Mouse (Mus musculus): Measurements from ENCODE around the gene Bpifb9b.
"Not testable (repeated sequence)": the region's sequence is repeated elsewhere in the genome, so short reads cannot be mapped to it uniquely, and the experiment has no call there.

The Bpifb9b gene
- long read RNA-seq, experiment 1: 0 reads
- long read RNA-seq, experiment 2: 0 reads

DNA sequence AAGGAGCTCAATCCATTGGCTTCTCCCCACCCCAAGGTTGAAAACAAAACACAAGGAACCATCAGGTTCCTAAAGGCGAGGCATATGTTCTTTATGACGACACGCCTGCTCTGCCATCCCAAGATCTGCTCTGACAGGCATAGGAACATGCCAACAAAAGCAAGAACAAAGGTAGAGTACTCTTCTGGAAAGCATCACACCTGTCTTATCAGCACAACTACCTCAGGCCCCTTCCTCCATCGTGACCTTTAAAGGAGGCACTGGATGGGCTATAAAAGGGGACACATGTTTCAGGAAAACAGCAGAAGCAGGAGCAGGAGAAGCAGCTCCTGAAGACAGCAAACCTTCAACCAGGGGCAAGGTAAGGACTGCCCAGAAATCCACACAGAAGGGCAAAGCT, at the start of gene Bpifb9b:
Gene Bpifb9b, plus strand, starts transcription at position 301 of the 400 bp plus-strand sequence.
- intact Hi-C loops (cut with DNase I): not testable (repeated sequence)

DNA sequence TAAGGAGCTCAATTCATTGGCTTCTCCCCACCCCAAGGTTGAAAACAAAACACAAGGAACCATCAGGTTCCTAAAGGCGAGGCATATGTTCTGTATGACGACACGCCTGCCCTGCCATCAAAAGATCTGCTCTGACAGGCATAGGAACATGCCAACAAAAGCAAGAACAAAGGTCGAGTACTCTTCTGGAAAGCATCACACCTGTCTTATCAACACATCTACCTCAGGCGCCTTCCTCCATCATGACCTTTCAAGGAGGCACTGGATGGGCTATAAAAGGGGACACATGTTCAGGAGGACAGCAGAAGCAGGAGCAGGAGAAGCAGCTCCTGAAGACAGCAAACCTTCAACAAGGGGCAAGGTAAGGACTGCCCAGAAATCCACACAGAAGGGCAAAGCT, 49.5 kb upstream of the Bpifb9b start, which contains the start of gene Bpifb9a:
Gene Bpifb9a, plus strand, starts transcription at position 301 of the 400 bp plus-strand sequence.
- intact Hi-C loops (cut with DNase I): not testable (repeated sequence)

DNA sequence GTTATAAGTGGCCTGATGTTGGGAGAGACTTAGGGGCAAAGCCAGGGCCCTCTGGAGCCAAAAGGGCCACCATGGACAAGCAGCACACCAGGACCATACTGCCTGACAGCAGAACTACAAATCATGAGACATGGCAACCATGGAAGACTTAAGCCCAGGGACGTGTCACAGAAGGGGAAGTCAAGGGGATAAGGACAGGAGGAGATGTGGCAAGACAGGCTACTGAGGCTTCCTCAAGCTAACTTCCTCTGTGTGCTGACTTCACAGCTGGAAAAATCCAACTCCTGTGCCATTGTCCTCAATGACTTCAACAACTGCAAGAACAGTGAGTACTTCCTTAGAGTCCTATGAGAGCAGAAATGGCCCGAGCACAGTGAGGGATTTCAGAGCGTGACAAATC, 42.6 kb upstream of the Bpifb9b start:
- intact Hi-C loops (cut with DNase I): not testable (repeated sequence)

DNA sequence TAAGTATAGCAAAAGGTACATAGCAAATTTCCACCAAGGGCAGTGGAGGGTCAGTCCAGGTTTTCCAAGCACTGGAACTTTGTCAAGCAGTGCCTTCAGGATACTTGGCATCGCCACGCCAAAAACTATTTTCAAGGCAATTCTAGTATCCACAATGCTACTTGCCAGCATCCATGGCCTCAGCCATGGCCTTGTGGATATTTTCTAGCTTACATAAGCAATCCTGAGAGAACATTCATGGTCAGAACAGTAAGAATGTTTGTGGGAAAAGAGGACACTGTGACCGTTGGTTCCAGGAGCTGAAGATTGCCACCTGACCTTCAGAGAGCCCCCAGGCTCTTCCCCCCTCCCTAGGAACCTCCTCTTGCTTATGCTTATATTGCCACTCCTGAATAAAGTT, 15.2 kb upstream of the Bpifb9b start:
- intact Hi-C loops (cut with DNase I): loop anchor here (2.0 kb wide), 1 partner anchor 77 kb away; no protein-coding TSS in a partner anchor

DNA sequence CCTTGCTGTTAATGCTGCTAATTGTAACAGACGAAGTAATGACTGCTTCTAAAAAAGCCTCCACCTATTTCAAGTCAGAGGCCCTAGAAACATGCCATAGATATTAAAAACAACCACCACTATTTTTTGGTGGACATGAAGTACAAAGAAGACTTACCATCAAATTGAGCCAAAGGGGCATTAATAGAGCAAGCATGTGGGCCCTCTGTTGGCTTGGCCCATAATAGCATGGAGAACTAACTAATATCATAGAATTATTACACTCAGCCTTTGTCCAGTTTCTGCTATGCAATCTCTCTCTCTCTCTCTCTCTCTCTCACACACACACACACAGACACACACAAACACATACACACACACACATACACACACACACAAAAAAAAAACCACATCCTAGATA, 14.2 kb upstream of the Bpifb9b start:
- intact Hi-C loops (cut with DNase I): loop anchor here (2.0 kb wide), 1 partner anchor 78 kb away; no protein-coding TSS in a partner anchor

DNA sequence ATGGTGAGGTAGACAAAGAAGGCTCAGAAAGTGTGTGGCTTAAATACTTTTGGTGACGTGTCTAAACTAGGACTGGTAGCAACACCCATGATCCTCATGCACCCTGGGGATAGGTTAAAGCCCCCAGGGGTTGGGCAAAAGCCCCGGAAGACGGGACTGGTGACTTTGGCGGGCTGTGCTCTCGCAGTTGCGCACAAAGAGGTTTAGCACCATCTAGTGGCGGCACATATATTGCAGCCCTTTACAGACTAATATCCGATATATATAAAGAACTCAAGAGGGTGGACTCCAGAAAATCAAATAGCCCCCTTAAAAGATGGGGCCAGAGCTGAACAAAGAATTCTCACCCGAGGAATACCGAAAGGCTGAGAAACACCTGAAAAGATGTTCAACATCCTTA, 12.3 kb upstream of the Bpifb9b start:
- intact Hi-C loops (cut with DNase I): not testable (repeated sequence)

DNA sequence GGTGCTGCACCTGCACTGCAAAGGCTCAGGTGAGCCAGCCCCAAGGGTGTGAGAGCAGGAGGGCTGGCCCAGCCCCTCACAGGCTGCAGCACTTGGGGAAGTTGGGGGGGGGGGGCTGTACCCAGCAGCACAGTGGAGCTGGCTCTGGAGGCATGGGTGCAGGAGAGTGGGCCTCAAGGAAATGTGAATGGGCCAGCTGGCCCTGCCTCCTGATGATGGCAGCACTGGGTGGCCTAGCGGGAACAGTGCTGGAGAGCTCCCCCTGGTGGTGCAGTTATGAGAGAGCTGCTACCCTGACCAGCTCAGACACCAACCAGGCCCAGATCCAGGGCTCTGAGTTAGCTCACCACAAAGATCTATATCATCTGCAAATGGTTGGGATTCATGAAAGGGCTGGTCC, 6.5 kb upstream of the Bpifb9b start:
- intact Hi-C loops (cut with DNase I): no loop called here

DNA sequence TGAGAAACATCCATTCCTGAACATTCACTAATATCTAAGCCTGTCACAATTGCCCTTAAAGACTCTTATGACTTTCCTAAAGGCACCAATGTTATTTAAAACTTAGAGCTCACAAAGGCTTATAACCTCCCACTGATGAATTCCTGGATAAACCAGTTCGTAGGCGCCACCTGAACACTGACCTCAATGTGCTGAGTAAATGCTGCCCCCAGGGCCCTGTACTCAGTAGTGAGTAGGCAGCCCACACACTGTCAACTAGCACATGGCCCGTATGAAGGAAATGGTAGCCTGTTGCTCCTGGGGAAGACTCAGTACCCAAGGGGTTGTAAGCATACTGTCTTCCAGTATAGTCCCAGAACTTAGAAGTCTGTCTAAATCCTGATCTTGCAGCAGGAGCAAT, 5.3 kb upstream of the Bpifb9b start:
- intact Hi-C loops (cut with DNase I): no loop called here

DNA sequence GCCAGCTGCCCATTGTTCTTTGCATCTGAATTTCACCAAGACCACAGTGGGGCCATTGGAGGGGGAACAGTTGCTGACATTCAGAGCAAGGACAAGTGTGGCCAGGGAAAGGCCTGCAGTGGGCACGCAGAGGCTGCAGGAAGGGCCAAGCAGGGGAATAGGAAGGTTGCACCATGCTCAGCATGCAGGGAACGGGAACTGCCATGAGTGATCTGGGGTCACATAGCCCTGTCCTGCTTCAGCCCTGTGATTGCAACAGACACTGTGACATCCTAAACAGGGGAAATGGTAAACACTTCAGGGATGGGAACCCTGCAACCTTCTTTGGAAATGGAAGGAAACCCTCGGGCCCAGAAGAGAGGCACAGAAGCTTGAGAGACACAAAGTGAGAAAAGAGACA, 2.4 kb upstream of the Bpifb9b start:
- intact Hi-C loops (cut with DNase I): not testable (repeated sequence)

DNA sequence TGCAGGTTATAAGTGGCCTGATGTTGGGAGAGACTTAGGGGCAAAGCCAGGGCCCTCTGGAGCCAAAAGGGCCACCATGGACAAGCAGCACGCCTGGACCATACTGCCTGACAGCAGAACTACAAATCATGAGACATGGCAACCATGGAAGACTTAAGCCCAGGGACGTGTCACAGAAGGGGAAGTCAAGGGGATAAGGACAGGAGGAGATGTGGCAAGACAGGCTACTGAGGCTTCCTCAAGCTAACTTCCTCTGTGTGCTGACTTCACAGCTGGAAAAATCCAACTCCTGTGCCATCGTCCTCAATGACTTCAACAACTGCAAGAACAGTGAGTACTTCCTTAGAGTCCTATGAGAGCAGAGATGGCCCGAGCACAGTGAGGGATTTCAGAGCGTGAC, 6.7 kb downstream of the Bpifb9b start:
- intact Hi-C loops (cut with DNase I): not testable (repeated sequence)

DNA sequence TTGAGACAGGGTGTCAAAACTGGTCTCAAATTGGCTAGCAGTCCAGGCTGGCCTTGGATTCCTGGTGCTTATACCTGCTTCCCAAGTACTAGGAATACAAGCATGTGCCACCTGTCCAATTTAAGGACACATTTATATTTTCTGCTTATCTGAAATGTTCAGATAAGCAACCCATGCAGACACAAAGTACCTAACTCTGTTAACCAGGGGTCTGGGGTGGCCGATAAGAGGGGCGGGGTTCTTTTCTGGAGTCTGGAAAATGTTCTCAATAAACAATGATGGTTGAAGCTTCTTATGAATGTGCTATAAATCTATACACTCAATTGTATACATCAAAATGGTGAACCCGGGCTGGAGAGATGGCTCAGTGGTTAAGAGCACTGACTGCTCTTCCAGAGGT, 19.8 kb downstream of the Bpifb9b start:
- intact Hi-C loops (cut with DNase I): no loop called here

DNA sequence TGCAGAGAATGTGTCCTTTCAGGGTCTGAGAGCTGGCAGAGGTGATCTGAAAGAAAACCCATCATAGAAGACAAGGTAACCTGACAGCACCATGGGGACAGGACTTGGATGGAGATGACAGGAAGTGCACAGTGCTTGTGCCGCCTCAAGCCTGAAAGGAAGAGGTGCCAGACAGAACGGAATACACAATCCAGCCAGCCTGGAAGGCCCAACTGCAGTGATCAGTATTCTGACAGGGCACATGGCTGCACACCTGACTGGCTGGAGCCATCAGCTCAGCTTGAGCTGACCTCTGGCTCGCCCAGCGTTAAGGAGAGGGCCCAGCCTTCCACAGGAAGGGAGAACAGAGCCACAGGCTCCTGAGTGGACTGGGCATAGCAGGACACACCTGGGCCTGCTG, 28.5 kb downstream of the Bpifb9b start:
- intact Hi-C loops (cut with DNase I): no loop called here

DNA sequence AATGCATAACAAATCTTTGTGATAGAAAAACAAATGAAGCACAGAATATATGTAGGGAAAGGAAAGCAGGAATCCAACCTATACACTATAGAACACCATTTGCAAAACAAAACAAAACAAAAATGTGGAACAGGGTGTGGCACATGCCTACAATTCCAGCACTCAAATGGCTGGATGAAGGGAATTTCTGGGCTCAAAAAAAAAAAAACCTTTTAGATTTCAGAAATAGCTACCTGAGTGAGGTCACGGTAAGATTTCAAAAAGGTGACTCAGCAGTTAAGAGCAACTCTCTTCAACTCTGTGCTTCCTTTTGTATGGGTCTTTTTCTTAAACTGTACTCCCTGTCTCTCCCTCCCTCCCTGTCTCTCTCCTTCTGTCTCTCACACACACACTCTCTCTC, 31.1 kb downstream of the Bpifb9b start:
- intact Hi-C loops (cut with DNase I): no loop called here

DNA sequence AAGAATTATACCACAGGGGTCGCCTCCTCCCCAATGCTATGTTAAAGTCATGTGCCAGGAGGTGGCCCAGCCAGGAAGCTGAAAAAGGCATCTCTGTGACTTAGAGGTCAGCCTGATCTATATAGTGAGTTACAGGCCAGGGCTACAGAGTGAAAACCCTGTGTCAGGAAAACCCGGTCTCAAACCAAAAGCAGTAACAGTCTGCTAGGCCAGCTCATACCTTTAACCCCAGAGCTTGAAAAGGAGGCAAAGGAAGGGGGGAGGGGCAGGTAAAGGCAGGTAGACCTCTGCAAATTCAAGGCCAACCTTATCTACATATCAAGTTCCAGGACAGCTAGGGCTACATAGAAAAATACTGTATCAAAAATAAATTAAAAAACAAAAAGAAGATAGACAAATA, 32.3 kb downstream of the Bpifb9b start:
- intact Hi-C loops (cut with DNase I): no loop called here

DNA sequence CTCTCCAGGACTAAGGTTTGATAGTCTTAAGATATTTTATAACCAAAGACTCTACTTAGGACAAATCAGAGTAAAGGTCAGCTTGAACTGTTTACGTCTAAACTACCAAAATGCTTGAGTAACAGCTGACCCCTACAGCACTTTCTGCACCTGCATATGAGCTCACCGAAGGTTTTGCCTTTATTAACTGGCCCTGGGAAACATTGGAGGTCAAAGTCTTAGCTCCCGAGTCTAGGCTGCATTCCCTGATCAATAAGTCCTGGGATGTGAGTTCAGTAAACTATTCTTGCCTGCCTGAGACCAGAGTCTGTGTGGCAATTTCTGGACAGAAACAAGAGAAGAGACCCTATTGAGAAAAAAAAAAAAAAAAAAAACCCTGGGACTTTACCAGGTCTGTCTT, 41.1 kb downstream of the Bpifb9b start:
- intact Hi-C loops (cut with DNase I): no loop called here

DNA sequence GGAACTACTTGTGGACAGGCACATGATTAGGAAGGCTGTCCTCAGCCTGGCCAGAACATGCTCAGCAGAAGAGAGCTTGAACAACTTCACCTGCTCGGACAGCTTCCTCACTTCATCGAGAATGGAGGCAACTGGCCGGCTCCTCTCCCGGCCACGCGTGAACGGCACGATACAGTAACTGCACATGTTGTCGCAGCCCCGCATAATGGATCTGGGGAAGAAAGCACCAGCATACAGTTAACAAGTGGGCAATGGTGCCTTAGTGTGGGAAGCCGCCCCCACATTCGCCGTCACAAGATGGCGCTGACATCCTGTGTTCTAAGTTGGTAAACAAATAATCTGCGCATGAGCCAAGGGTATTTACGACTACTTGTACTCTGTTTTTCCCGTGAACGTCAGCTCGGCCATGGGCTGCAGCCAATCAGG, 47.0 kb downstream of the Bpifb9b start:
- intact Hi-C loops (cut with DNase I): not testable (repeated sequence)

DNA sequence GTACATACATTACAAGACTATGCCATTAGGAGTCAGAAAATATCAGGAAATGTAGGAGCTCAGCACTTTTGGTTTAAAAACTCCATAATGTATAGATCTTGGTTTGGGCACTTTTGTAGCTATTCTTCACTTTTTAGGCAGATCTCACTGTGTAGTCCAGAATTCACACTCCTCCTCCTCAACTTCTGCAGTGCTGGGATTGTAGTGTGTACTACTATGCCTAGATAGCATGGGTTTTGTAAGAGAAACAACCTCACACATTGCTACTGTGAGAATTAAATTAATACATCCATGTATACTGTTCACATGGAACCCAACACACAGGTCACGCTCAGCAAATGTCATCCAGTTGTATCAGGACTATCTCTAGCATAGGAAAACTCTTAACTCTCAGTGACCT, 60.5 kb downstream of the Bpifb9b start:
- intact Hi-C loops (cut with DNase I): no loop called here

All from adrenal gland (tissue).